Mouse (Mus musculus): ENCODE measurements around the gene Eid1.

DNA sequence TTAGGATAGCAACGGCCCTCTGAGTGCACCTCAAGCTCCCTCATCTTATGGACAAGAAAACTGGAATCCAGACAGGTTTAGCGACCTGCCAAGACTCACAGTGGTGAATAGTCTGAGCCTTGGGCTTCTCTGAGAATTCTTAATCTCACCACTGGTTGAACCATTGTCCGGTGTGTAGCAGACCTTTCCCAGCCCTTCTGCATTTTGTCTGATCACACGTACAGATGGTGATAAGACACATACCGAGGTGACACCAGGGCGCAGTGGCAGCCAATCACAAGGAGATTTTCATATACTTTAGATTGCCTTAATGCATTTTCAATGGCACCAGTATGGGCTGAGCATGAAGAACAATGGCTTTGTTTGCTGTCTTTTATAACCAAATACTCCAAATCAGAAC lies 44.4 kb upstream of the Eid1 start:
- TF ChIP-seq CTCF (IDR thresholded peaks at IDR 0.05; ENCODE audit: insufficient read depth, low read depth, low read length) (no peak), POLR2A (IDR thresholded peaks at IDR 0.05; ENCODE audit: insufficient read depth, low read depth, low read length) (no peak)

Data from olfactory bulb, adult 2 months (tissue).